Mouse (Mus musculus) liver, embryonic 14.5 days (tissue): Measurements from ENCODE around the gene Serping1.

Experiments
- CTCF ChIP-seq: IDR thresholded peaks from 2 replicates; pipeline ENCODE4 v1.5.1; 2016; ENCODE audit warnings: antibody characterized with exemption, low read depth, control low read depth
- EP300 ChIP-seq: IDR thresholded peaks from 2 replicates; pipeline ENCODE4 v1.6.1; 2016; ENCODE audit warnings: antibody characterized with exemption, low read depth

DNA sequence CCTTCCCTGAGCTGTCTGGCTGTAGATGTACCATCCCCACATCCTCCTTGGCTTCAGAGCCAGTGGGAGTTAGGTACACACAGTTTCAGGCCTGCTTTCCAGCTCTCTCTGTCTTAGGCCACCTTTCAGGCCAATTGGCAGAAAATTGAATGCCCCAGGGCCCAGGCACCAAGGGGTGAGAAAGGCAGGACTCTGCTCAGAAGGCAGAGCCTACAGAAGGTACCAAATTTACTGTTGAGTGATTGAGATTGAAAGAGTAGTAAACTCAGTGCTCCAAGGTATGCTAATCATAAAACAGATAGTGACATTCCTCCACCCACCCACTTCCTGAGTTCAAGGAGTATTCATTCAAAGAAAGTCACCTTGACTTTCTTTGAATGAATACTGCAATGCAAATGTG is 34.1 kb upstream of the Serping1 start:
- TF ChIP-seq CTCF (no peak), EP300 (no peak)
